Mouse (Mus musculus) spleen, adult 18-20 months (tissue): ENCODE results near the gene Vkorc1l1.

ENCODE experiments used
- DNase-seq, 2 experiments: peaks; one replicate each; pipeline ENCODE4 v3.0.0; 2022; ENCODE audit warnings: mixed read lengths in 2 of 2

Vkorc1l1 gene

DNA sequence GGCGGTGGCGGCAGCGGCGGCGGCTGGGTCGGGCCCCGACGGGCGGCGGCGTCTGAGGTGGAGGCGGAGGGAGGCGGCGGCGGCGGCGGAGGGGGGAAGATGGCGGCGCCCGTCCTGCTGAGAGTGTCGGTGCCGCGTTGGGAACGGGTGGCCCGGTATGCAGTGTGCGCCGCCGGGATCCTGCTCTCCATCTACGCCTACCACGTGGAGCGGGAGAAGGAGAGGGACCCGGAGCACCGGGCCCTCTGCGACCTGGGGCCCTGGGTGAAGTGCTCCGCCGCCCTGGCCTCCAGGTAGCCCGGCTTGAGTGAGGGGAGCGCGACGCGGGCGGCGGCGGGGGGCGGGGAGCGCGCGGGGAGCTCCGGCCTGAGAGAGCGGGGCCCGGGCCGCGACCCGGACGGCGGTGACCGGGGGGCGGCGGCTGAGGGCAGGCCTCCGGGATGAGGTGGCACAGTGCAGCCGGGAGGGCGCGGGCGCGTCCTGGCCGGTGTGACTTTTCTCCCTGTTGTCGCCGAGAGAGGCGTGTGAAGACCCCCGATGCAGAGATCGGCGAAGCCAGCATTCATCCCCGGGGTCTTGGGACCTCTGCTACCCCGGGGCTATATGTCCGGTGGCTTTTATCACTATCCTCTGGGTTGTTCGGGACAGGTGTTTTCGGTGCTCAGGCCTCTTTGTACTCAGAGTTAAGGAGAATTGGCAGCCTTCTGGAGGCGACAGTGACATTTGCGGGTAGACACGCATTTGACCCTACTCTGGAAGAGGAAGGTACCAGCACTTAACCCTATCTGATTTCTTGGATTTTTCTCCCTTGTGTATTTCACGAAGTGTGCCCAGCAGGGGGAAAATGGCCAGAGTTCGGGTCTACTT is 536 bp downstream of the Vkorc1l1 start:
- DNase-seq = peak; percentile 41 to 46

DNA sequence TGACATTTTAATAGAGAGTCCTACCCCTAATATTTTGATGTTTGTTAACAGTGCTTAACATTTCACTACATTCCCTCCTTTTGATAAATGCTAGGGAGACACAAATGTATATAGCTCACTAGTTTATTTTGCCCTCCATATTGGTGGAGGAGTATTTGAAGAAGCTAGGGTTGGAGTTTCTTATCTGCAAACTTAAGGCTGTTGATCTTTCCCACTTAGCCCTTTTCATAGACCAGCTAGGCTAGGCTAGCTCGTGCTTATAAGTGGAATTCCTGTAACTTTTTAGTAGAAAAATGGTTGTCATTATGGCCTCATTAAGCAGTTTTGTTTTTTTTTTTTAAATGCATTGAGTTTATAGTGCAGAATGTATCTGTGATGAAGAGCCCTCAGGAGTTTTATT is 1.6 kb downstream of the Vkorc1l1 start:
- DNase-seq = no peak

DNA sequence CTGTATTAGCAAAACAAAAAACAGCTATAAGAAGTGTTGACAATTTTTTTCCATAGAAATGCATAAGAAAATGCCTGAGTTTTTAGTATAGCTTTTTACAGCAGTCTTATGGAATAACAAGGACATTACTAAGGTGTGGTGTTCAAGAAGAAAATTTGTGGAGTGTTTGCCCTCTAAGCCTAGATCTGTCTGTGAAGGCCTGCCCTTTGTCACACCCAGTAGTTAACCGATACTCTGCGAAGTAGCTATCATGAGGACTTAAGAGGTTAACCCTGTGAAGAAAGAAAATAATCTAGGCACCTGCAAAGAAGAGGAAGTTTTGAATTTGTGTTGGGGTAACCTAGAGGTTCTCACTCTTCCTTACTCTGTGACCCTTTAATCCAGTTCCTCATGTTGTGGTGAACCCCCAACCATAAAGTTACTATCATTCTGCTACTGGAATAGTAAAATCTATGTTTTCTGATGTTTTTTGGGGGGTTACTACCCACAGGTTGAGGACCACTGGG is 5.8 kb downstream of the Vkorc1l1 start:
- DNase-seq = no peak

DNA sequence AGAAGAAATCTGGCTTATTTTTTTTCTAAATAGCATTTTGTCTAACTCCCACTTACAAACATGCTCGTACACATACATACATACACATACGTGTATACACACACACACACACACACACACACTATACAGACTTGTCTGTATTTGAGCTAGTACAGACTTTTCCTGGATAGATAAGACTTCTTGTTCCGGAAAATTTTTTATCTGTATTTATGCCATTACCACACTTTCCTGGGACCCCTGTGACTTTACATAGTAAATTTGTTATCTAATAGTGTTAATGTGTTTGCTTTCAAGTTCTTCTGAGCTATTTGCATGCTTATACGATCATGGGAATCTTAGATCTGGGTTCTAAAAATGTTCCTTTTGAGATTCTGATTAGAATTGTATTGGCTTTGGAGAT is 10.4 kb downstream of the Vkorc1l1 start:
- DNase-seq = no peak

DNA sequence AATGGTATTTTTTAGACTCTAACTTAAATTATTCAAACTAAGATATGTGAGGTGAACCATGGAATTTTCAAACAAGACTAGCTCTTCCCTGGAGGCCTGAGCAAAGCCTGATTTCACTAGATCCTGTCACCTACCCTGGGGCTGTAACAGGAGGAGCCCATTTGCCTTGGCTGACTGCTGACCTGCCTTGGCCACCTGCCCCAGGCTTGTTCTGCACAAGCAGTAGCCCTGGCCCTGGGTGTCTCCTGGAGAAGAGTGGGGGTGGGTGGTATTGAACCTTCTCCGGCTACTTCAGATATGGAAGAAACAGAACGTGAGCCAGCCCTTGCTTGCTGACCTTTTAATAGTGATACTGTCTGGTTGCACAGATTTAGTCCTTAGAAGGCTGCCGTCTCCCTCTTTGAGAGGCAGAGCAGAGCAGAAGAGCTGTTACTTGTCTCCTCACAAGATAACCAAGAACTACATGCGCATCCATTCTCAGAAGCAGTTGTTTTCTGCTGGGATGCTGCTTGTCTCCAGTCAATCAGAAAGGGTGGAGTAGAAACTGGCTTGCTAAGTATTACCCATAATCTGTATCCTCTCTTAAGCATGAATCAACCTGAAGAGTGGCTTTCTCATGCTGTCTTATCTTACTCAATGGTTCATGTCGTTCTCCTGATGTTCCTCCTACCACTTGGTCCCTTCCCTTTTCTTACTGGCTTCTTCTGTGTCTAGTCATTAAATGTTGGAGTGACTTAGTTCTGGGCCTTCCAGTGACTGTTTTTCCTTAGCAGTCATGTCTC is 12.9 kb downstream of the Vkorc1l1 start:
- DNase-seq = no peak

DNA sequence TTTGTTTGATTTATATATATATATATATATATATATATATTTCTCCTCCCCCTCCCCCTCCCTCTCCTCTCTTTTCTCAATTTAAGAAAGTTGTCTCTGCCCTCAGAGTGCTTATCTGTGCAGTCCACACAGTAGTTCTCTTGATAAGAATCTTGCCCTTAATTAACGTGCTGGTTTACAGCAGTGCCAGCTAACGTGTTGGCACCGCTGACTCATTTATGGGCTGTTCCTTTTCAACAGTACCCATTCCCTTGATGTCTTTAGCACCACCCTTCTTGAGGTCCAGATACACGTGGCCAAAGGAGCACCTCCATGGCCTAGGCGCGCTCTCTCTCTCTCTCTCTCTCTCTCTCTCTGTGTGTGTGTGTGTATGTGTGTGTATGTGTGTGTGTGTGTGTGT is 14.0 kb downstream of the Vkorc1l1 start:
- no peak for DNase-seq

DNA sequence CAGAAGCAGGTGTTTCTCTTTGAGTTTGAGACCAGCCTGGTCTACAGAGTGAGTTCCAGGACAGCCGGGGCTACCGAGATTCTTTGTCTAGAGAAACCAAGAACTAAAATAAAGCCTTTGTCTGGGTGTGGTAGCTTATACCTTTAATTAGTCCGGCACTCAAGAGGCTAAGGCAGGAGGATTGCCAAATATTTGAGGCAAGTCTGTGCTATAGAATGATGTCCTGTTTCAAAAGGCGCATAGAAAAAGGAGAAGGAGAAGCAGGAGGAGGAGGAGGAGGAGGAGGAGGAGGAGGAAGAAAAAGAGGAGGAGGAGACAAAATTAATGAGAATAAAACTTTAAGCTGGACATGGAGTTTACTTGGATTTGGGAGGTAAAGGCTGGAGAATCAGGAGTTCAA is 21.5 kb downstream of the Vkorc1l1 start:
- no peak for DNase-seq

DNA sequence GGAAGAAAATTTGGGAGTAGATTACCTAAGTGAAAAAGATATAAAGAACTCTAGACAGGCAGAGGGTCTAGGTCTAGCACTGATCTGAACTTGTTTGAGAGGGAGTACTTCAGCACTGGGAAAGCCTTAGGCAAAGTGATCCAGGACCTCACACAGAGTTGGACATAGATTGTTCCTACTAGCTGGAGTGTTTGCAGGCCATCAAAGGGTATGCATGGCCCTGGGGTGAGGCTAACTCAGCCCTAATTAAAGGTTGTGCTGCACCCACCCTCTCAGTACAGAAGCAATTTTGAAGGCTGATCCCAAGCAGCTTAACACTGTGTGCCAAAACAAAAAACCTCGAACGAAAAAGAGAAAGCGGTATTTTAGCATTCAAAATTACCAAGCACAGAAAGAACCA is 24.7 kb downstream of the Vkorc1l1 start:
- no peak for DNase-seq

DNA sequence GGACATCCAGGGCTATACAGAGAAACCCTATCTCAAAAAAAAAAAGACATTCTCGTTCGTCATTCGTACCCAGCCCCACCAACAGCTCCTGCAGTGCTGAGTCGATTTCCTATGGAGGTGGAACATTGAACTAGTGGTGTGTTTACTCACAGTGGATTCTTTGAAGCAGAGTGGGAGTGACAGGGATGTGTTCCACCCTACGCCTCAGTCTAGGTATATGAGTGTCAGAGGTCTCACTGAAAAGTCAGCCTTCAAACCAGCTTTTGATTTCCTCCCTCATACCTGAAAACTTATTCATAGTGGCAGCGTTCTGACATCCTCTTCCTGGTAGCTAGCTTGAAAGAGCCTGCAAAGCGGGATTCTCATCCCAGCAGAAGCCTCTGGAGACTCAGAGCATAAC is 26.6 kb downstream of the Vkorc1l1 start:
- no peak for DNase-seq

DNA sequence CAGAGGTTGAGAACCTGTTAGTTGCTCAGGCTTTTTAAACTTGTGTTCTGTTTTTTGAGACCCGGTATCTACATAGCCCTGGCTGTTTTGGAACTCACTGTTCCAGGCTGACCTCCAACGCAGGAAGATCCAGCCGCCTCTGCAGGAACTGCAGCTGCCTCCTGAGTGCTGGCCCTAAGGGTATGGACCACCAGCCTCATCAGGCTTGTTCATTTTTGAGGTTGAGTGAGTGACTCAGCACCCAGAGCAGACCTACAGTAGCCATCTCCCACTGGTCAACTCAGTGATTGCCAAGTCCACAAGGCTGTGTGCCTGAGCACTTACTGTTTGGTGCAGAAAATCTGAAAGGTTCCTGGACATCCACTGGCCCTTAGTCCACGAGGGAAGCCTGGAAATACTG is 29.7 kb downstream of the Vkorc1l1 start:
- DNase-seq = no peak

DNA sequence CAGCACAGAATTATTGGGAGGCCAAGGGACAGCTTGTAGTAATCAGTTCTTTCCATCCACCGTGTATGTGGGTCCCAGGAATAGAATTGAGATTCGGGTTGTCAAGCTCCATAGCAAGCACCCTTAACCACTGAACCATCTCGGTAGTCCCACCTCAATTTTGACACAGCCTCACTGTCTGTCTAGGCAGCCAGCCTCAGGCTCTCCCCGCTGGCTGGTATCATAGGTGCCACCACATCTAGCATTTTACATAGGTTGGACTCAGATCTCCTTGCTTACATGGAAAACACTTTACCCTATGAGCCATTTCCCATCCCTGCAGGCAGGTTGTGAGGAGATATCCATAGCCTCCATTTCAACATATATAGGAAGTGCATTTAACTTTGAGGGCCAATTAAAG is 32.6 kb downstream of the Vkorc1l1 start:
- no peak for DNase-seq

DNA sequence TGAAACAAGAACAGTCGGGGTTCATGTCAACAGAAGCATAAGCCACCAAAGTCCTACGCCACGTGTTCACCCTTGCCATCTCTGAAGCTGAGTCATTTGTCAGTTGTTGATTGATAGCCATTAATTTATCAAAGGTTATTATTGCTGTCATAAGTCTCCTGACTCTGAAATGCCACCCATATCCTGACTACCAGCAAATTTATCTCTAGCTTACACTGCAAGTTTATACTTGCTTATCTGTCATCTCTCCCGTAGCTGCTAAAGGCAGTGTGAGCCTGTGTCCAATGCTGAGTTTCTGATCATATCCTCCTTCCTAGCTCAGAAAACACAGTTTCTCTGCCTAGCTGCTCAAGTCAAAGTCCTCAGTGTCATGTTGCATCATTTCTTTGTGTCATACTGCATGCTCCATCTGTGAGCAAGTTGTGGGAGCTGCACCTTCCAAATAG is 33.1 kb downstream of the Vkorc1l1 start:
- no peak for DNase-seq

DNA sequence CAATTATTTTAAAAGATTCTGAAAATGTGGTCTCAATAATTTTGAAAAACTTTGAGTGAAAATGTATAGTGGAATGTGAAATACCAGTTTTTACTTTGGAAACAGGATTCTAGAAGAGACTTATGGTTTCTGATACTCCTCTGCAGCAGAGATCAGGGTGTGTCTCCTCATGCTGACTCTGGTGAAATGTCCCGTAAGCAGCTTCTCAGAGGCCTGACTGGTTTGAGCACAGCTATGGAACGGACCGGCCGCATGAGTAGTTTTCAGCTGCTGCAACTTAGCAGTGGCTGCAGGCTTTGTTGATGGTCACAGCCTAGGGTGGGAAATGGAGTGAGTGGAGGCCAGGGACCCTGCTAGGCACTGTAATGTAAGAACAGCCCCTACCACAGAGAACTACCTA is 36.0 kb downstream of the Vkorc1l1 start:
- DNase-seq = no peak

DNA sequence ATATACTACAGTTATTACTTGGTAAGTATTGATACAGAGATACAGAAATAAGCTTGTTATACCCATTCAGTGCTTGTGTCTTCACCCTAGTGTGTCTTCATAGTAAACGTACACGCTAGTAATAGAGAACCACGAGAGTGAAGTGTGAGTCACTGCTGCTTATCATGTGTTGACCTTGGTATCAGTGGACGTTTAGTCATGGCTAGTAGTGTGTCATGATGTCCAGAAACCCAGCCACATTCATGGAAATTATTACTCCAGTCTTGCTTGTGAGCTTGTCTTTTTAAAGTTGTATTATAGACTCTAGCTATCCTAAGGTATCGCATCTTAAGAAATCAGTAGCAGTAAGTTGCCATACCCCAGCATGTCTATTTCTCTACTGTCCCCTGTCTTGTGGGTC is 36.8 kb downstream of the Vkorc1l1 start:
- DNase-seq = no peak

DNA sequence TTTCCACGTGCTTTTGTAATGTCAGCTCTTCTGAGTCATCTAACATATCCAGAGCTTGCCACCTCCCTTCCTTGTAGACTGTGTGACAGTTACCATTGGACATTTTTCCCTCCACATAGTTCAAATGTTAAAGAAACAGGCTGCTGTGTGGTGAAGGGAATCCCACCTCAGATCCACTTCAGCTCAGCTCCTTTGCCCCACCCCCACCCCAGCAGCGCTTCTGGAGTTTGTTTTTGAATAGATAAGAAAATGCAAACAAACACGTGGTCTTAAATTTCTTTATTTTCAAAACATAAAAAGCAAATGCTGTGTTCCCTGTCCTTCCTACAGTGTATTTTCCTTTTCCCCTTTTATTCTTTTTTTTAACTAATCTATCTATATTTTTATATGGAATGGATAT is 38.4 kb downstream of the Vkorc1l1 start:
- DNase-seq = no peak

DNA sequence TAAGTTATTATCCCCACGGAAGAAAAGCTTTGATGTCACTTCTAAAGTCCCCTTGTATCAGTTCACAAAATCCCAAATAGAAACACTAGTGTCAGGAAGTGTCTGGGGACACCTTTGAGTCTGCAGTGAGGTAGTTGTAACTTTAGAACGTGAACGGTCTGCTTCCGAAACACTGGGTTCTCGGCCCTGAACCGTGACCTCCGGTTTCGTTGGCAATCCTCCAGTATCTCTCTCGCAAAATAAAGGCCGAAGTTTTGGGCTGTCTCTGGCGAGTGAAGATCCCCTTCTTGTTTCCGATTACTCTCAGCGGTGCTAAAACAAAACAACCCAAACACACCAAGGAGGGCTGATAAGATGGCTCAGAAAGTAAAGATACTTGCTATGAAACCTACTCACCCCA is 47.6 kb downstream of the Vkorc1l1 start:
- DNase-seq = no peak

DNA sequence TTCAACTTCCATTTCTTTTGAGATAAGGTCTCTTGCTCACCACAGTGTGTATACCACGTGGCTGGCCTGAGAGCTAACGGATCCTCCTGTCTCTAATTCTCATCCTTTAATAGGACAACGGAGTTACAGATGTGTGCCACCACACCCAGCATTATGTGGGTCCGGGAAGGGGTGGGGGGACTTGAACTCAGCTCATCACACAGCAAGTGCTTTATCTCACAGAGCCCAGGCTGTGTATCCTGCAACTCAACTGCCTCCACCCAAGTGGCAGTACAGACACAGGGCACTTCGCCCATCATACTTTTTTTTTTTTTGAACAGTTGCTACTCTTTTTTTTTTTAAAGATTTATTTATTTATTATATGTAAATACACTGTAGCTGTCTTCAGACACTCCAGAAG is 50.1 kb downstream of the Vkorc1l1 start:
- DNase-seq = no peak

DNA sequence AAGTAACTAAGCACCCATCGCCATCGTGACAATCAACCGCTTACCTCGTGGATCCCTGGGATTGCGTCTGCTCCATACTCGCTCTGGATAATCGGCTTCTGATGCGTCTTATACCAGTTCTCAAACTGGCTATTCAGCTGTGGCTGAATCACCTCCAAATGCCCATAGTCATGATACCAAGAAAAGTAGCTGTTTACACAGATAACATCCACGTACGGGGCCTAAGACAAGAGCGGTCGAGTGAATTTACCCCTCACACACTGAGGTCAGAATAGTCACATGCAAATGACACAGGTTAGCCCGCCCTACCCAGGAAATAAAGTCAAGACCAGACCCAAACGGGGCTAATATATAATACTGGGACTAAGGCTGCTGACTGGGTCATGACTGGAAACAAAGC is 51.6 kb downstream of the Vkorc1l1 start:
- DNase-seq = no peak

DNA sequence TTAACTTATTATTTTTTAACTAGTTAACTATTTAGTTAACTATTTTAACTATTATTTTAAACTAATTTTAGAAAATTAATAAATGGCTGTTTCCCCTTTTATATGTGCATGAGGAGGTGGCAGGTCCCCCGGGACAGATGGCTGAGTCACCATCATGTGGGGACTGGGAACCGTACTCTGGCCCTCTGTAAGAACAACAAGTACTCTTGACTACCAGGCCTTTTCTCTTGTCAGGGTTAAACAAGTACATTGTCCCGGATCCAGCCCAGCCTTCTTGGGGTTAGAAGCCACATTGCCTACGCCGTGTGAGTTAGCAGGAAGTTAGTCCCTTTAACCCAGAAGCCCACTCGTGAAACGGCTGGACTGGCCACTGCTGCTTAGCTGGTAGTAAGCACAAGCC is 53.2 kb downstream of the Vkorc1l1 start:
- no peak for DNase-seq

DNA sequence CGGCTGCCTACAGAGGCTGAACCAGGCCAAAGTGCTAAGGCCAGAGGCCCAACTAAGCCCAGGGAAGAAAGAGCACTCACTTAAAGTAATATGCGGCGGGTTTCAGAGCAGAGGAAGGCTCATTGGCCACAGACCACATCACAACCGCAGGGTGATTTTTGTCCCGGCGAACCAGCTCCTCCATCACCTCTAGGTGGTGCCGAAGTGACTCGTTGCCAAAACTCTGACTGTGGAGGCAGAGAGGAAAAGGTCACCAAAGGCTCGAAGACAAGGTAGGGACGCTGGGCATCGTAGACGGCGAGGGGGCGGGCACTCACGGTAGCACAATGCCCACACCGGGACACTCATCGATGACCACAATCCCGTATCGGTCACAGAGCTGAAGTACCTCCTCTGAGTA is 55.9 kb downstream of the Vkorc1l1 start:
- no peak for DNase-seq

DNA sequence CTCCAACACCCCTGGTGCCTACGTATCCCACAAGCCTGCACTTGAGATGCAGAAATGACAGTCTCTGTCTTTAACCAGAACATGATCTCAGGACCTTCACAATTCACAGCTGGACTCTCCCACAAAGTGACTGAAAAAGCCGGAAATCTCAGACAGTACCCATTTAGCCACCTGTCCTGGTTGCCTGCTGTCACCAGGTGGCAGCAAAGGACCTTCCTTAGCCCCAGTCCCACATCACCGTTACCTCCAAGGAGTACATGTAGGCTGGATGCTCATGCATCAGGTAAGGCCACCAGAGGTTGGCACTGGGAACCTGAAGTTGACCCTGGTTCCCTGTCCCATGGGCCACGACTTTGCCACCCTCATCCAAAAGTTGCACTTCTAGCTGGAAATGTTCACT is 57.3 kb downstream of the Vkorc1l1 start:
- DNase-seq = peak; percentile 38 to 58

DNA sequence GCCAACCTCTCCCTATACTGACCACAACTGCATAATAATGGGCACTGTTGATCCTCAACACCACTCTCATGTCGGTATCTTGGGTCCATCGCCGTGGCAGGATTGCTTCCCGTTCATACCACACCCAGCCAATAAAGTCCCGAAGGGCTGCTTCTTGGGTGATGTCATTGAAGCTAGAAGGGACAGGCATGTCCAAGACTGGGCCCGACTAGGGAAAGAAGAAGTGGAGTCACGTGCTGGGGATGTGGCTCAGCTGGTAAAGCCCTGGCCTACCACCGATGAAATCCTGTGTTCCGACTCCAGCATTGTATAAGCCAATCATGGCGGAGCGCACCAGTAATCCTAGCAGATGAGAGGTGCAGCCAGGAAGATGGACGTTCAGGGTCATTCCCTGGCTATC is 59.0 kb downstream of the Vkorc1l1 start:
- no peak for DNase-seq

DNA sequence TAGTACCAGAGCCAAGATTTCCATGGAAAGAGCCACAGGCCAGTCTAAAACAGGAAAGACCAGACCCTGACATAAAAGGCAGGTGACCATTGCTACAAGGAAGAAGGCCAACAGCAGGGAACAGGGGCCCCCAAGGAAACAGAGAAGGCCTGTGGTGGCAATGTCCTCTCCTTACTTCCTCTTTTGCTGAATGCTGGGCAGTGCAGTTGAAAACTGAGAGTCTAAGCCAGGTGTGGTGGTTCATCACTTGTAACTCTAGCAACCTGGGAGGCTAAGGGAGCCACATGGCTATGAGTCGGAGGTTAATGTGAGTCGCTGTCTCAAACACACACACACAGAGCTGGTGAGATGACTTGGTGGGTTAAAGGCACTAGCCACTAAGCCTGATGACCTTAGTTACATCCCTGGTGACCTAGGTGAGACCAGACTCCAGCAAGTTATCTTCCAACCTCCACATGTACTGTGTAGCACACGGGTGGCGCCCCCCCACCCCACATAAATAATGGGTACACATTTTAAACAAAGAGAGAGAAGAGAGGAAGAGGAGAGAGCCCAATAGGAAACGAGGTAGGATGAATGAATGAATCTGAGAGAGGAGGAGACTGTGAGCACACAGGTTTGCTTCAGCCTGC is 59.7 kb downstream of the Vkorc1l1 start:
- peak in 1 of 2 experiments; percentile 10 for DNase-seq
